Mouse (Mus musculus) bone marrow, adult 2 months (tissue): ENCODE results near the gene Dppa5a. TPM values are rescaled to one million over a fixed set of nuclear protein-coding genes. Genes with fewer than 3 reads are reported as not detected.
"Not testable (repeated sequence)": the region's sequence is repeated elsewhere in the genome, so short reads cannot be mapped to it uniquely, and the experiment has no call there.

Experiments used
- H3K27ac ChIP-seq: fragments of 200-500 bp; 2 replicates; pipeline ENCODE4 v1.5.1; 2012; ENCODE audit warnings: low read depth, mild to moderate bottlenecking, control low read depth, inconsistent platforms, low read length; ENCODE audit not compliant: control insufficient read depth, poor library complexity, insufficient read depth
- H3K4me1 ChIP-seq: fragments of 200-500 bp; 2 replicates; pipeline ENCODE4 v1.6.1; 2011; ENCODE audit warnings: low read length; ENCODE audit not compliant: control insufficient read depth, insufficient read depth
- H3K4me3 ChIP-seq: fragments of 200-500 bp; replicated peaks from 2 replicates; pipeline ENCODE3; 2011; ENCODE audit warnings: mild to moderate bottlenecking, low read depth, low read length, control low read depth; ENCODE audit not compliant: control insufficient read depth
- CTCF ChIP-seq: fragments of 200-500 bp; IDR thresholded peaks from 2 replicates; pipeline ENCODE4 v1.5.1; 2011; ENCODE audit warnings: low read length, control low read depth; ENCODE audit not compliant: control insufficient read depth, insufficient read depth
- POLR2A ChIP-seq: fragments of 200-500 bp; IDR thresholded peaks from 2 replicates; pipeline ENCODE4 v1.6.1; 2011; ENCODE audit warnings: low read depth, mild to moderate bottlenecking, control low read depth, low read length, borderline replicate concordance; ENCODE audit not compliant: control insufficient read depth
- WGBS: fragments of 180-500 bp; shearing (Covaris S2); methylation state at CpG from one replicate; pipeline ENCODE4 v1.1.7; 2018; 5-methylcytosine and 5-hydroxymethylcytosine counted together
- polyA plus RNA-seq: library from polyadenylated mRNA; stranded (reverse); fragments of >200 nt; gene quantifications from 2 replicates; pipeline ENCODE4 v1.2.4, GENCODE M21; 2011; ENCODE audit warnings: low replicate concordance; ENCODE audit not compliant: missing spikeins, insufficient read depth, insufficient read length

The Dppa5a gene
- polyA plus RNA-seq, 1 experiment, result 921 TPM

DNA sequence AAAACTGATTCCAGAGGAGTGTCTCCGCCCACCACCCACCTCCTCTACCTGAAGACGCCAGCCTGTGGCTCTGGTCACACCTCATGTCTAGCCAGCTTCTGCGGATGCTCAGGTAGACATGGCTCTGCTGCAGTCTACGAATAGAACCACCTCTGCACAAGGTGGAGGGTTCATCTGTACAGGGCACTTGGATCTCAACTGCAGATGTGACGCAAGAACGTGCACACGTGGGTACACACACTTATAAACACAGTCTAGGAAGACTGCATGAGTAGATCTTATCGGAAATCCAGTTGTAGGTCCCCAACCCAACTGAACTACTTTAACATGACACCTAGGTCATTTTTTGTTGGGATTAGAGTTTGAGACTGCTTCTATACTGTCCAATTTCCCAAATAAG is 12.4 kb downstream of the Dppa5a start, which contains the start of gene Gsta2:
TSS of gene Gsta2 (minus strand) at position 178 of the 400 bp plus-strand sequence.
- Histone ChIP-seq H3K4me3 (no peak within 1 kb of the TSS), H3K4me1 (no peaks in the 10 kb centered on the region), H3K27ac (no peak within 1 kb of the TSS)
- TF ChIP-seq POLR2A, result no peak
- no peak for TF ChIP-seq CTCF
- 82% methylated on average over 8 of the region's 8 CpGs for WGBS

DNA sequence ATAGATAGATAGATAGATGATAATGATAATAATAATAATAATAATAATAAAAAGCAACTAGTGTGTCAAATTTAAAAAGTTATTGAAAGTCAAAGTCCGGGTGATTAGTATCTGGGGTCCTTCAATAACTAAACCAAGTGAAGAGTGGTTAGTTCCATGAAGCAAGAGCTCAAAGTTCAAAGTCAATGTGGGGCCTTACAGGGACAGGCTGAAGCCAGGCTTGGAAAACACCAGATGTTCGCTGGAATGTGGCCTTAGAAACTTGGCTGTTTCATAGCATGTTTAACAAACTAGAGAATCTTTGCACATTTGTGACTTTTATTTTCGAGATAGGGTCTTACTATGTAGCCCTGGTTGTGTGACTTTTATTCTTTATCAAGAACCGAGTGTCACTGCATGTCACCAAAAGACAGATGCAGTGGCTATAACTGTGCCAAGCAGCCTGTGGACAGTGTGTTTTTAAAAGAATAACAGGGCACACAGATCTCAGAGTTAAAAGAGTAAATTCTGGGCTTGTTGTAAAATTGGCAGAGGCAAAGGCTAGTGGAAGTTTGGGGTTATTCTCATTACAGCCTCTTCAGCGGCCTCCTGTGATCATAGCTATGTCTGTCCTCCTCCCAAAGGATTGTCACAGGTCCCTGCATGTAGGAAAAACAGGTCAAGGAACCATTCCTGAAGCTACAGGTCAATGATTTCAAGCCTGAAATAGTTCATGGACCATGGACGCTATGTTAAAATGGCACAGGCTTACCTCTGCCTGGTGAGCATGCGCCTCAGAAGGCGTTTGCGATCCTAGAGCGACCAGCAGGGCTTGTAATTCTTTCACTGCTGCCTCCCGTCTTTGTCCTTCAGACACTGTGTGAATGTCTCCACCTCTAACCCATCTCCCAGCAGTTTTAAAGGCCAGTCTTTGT is 13.1 kb downstream of the Dppa5a start:
- Histone ChIP-seq H3K27ac (no peak overlapping the region), H3K4me3 (no peak overlapping the region), H3K4me1 (no peaks in the 10 kb centered on the region)
- no peak for TF ChIP-seq CTCF
- TF ChIP-seq POLR2A, result no peak
- WGBS, result 79% methylated on average over 11 of the region's 11 CpGs

DNA sequence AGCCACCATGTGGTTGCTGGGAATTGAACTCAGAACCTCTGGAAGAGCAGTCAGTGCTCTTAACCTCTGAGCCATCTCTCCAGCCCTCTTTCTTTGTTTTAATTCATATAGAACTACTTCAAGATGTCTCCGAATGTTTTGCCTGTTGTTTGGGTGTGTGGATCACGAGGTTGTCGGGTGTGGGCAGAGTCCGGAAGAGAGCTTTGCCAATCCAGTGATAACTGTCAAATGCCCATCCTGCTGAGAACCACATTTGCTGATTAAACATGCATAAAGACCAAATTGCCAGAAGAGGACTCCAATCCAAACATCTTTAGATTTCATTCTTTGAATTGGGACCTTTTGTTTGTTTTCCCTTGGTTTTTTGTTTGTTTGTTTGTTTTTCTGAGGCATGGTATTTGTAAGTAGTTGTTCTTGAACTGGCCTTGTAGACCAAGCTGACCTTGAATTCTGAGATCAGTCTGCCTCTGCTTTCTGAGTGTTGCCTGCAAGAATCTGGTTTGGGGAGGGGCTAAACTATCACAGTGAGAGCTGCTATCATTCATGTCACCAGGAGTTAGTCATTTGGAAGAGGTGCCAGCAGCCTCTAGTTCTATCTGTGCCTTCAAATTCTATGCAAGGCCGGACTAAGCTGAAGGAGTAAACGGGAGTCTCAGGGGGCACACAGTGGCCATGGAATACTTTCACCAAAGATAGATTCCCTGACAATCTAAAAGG is 16.3 kb downstream of the Dppa5a start:
- Histone ChIP-seq H3K4me3 (no peak overlapping the region), H3K4me1 (no peaks in the 10 kb centered on the region), H3K27ac (no peak overlapping the region)
- TF ChIP-seq POLR2A (no peak), CTCF (no peak)
- 57% methylated on average over 6 of the region's 6 CpGs for WGBS

DNA sequence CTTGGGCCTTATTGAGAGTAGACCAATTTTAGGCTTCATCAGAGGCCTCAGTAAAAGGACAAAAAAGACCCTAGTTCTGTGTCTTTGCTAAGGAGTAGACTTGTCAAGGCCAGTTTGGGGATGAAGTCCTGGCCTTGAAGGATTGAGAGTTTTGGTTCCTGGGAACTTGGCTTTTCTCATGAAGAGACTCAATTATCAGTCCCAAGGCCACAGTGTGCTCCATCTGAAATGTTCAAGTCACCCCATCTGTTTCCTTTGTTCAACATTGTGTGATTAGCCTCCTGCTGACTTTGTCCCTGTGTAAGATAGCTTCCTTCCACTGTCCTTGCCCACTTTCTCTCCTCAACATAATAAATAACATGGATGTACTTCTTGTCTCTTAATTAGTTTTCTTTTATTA is 18.0 kb downstream of the Dppa5a start:
- H3K4me1 ChIP-seq, H3K4me3 ChIP-seq, H3K27ac ChIP-seq: not testable (repeated sequence)

DNA sequence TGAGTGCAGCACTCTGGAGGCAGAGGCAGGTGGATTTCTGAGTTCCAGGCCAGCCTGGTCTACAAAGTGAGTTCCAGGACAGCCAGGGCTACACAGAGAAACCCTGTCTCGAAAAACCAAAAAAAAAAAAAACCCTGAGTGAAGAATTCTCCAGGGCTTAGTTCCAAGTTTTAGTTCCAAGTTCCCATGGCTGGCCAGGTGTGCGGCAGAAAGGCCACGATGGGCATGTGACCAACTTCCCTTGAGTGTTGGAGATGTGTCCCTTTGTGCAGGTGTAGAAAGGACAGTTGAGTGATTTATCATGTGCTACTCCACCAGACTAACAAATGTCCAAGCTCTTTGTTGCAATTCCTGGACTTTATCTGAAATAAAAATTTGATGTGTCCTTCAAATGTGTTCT is 18.8 kb downstream of the Dppa5a start:
- 60% methylated on average over 3 of the region's 3 CpGs for WGBS
- H3K27ac ChIP-seq, H3K4me1 ChIP-seq, H3K4me3 ChIP-seq: not testable (repeated sequence)

DNA sequence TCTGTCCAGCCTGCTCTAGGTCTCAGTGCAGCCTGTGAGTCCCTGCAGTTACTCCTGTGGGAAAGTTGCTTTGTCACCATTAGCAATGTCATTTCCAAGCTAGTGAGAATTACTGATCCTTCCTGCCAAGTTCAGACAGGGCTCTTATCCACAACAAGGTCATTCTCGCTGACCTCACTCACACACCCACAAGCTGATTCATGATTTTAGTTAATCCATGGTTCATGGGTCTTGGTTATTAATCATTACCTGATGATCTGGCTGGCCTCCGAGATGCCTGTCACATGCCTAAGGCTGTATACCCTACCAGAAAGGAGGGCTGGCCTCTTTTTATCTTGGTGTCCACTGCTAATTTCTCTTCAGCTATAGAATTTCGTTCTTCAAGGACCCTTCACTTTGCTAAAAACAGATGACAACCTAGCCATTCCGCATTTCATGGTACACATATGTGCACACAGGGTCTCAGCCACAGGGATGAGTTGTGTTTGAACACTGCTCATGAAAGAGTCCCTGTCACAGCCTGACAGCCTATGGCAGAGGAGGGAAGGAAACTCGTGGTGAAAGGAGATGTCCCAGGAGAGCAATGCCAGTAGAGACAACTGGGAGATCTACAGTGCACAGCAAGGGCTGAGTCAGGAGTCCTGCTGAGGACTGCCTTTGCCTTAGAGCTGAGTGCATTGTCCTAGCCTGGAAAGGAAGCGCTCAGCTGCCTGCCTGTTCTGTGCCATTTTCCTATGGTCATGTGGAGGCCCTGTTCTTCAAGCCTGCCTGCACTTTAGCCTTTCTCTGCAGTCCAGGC is 19.6 kb downstream of the Dppa5a start:
- H3K4me1 ChIP-seq, H3K27ac ChIP-seq, H3K4me3 ChIP-seq: not testable (repeated sequence)
- 64% methylated on average over 6 of the region's 6 CpGs for WGBS

DNA sequence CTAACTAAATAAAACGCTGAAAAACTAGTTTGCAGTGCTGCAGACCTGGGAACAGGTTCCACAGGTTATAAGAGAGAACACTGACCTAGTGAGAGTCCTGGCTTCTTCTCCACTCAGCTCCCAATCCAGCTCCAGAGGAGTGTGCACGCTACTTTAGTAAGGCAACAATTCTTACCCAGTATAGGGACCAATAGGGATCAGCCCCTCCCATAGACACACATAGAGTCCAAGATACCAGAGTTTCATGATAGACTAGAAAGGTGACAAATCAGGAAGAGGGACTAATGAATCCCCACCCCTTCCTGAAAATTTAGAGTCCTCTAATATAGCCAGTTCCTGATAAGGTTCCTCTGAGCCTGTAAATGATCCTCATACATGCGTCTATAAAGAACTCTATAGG is 21.0 kb downstream of the Dppa5a start:
- Histone ChIP-seq H3K27ac (no peak overlapping the region), H3K4me1 (no peaks in the 10 kb centered on the region), H3K4me3 (no peak overlapping the region)
- no peak for TF ChIP-seq CTCF
- TF ChIP-seq POLR2A, result no peak
- 48% methylated on average over 3 of the region's 3 CpGs for WGBS

DNA sequence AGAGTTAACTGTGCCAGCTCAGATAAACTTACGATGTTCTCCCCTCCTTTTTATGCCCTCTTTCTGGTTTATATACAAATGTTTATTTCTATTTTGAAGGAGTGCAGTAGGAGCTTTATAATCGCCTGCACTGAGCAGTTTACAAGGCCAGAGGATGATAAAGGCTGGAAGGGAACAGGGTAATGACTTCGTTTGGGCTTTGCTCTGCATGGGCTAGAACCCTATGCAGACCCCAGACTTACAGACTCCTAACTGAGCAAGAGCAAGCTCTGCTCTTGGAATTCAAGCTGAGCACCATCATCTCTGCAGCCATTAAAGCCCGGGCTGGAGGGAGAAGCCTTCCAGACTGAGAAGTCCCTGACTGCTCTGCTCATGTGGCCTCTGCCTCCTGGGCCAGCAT is 22.7 kb downstream of the Dppa5a start:
- WGBS, result 63% methylated on average over 4 of the region's 4 CpGs
- not testable (repeated sequence) for H3K4me3 ChIP-seq, H3K4me1 ChIP-seq, H3K27ac ChIP-seq

DNA sequence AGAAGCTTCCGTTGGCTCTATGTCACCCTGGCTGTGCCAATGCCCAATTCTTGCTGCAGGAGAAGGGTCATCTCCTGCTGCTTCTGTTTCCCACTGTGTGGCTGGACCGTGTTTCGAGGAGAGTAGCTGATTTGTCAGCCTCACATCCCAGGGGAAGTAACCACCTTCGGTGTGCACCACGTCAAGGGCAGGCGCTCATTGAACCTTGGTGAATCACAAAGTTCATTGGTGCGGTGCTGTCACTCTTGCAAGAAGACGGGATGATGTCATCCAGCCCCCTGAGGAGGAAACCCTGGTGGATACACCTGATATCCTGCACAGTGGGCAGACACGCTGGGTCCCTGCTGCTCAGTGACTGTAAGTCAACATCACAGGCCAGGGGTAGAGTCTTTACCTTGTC is 24.9 kb downstream of the Dppa5a start:
- H3K4me1 ChIP-seq, H3K27ac ChIP-seq: not testable (repeated sequence)
- 68% methylated on average over 9 of the region's 9 CpGs for WGBS

DNA sequence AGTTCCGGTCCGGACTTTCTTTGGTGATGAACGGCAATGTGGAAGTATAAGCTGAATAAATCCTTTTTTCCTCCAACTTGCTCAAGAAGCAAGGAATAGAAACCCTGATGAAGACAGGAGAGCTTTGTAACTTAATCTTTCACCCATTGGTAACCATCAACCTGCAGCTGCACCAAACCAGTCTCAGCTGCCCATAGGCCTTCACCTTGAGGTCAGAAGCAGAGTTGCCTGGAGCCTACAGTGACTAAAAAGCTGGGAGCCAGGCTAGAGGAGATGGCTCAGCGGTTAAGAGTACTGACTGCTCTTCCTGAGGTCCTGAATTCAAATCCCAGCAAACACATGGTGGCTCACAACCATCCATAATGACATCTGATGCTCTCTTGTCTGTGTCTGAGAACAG is 25.5 kb downstream of the Dppa5a start:
- not testable (repeated sequence) for H3K4me3 ChIP-seq, H3K4me1 ChIP-seq, H3K27ac ChIP-seq
- WGBS, result 84% methylated on average over 4 of the region's 4 CpGs

More for the DNA sequence above, 24.9 kb downstream of the Dppa5a start:
- H3K4me3 ChIP-seq, result not testable (repeated sequence)
